Mouse (Mus musculus) right cerebral cortex, adult 18-20 months (tissue): Measurements from ENCODE around the gene Col24a1.

Source experiments
- DNase-seq: peaks from one replicate; pipeline ENCODE4 v3.0.0; 2022; ENCODE audit warnings: mixed read lengths

Col24a1 gene

GRCm38 (mm10) chr3:145292337-145293134 lies at the start of gene Col24a1:
Gene Col24a1 (plus strand): TSS chr3:145292472.
- peak; percentile 17 for DNase-seq

DNA sequence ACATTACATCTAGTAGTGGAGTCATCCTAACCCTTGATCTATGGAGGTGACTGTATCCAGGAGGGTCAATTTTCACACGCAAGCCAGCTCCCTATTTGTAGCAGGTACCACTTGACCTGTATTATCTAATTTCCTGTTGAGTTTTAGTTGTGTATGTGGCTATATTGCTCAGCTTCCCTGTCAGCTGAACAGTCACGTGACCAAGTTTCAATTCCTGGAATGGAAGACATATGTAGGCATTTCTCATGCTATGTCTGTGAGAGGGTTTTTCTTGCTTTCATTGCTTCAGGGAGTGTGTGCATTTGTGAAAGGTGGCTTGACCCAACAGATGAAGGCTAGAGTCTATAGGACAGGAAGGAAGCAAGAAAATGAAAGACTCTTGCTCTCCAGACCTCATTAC lies 44.2 kb upstream of the Col24a1 start:
- no peak for DNase-seq

GRCm38 (mm10) chr3:145253066-145253465 lies 39.2 kb upstream of the Col24a1 start:
- no peak for DNase-seq

- peak; percentile 43 for DNase-seq
Measured at GRCm38 (mm10) chr3:145254764-145255396, 37.4 kb upstream of the Col24a1 start.

- DNase-seq: no peak
Measured at GRCm38 (mm10) chr3:145256647-145257046, 35.6 kb upstream of the Col24a1 start.

GRCm38 (mm10) chr3:145259678-145260077 lies 32.6 kb upstream of the Col24a1 start:
- DNase-seq: no peak

- no peak for DNase-seq
Measured at GRCm38 (mm10) chr3:145263131-145263530, 29.1 kb upstream of the Col24a1 start.

DNA sequence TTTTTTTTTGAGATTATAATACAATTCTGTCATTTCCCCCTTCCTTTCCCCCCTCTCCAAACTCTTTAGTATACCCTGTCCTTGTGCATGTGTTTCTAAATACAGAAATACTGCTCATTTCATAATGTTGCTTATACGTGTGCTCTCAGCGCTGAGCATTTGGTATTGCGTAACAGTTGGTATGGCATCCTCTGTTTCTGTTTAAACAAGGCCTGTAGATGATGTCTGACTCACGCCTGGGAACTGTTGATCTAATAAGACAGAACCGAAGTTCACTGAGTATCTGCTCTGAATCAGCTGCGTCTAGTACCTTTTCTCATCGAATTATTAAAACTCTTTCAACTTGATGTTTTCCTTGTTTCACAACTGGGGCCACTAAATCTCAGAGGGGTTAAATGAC lies 24.2 kb upstream of the Col24a1 start:
- DNase-seq: peak; percentile 9

- no peak for DNase-seq
Measured at GRCm38 (mm10) chr3:145274191-145274590, 18.1 kb upstream of the Col24a1 start.

DNA sequence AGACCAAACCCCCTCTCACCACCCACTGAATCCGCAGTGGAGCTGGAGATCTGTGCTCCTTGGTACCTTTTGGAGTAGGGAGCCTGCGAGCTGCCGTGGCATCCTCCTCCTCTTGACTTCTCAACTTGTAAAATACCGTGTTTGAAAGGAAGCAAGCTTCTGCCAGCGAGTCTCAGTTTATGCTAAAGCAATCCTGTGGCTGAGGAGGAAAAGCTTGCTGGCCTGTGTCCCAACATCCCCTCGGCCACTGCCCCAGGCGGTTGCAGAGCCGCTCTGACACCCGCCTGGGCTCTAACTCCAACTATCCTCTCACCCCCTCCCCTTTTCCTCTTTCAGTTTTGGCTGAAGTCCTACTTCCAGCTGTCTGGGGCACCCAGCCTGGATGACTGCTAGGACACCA lies 935 bp downstream of the Col24a1 start:
- no peak for DNase-seq

GRCm38 (mm10) chr3:145293623-145294307 lies 1.5 kb downstream of the Col24a1 start:
- DNase-seq: no peak

DNA sequence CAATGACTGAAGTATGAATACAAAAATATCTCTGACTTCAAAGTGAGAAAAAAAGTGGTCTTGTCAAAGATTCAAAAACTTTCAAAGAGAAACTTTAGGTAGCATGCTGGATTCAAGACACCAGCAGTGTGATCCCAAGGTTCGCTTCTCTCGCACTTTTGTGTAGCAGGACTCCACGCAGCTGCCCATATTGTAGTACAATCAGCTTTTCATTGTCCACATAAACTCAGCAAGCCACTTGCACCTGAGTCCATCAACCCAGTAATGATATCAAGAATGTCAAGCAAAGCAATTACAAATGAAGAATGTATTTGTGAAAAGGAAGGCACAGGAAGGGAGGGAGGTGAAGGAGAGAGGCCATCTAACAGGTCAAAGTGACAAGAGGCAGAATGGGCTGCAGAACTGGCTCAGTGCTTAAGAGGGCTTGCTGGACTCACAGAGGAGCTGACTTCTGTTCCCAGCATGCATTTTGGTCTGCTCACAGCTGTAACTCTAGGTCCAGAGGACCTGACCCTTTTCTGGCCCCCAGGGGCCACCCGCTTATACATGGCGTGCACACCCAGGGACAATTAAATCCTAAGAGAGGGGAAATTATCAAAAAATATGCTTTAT lies 7.8 kb downstream of the Col24a1 start:
- no peak for DNase-seq

DNA sequence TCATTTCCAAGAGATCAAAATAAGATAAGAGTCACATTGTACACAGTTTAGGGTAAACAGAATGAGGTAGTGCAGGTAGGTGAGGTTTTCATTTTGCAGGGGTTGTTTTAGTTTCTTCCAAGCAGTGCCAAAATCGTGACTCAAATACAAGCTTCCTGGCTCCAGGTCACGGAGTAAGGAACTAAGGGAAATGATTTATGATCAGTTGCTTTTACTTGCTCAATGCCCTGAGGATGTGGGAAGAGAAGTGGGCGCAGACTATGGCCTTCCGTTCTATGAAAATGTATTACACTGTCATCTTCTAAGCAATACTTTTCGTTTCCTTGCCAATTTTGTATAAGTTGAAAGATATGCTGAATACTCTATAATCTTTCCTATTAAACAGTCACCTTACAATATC lies 13.0 kb downstream of the Col24a1 start:
- no peak for DNase-seq

- DNase-seq: no peak
Measured at GRCm38 (mm10) chr3:145307209-145307608, 14.9 kb downstream of the Col24a1 start.

- DNase-seq: no peak
Measured at GRCm38 (mm10) chr3:145320587-145321274, 28.5 kb downstream of the Col24a1 start.

DNA sequence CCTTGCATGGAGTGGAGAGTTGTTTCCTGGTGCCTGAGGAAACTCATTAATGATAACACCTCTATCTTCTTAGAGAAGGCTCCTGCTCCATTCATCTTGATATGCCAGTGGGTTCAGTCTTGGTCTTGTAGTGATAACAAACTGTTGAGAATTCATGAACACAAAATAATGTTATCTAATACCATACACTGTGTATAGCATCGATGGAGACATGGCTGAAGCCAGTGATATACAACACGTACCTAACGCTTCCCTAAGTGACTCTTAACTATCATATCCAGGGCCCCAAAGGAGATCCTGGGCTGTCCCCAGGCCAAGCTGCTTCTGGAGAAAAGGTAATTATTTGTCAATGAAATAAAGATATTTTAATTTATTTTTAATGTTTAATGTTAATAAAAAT lies 33.1 kb downstream of the Col24a1 start:
- no peak for DNase-seq

- DNase-seq: no peak
Measured at GRCm38 (mm10) chr3:145331642-145332041, 39.4 kb downstream of the Col24a1 start.

GRCm38 (mm10) chr3:145334046-145334445 lies 41.8 kb downstream of the Col24a1 start:
- no peak for DNase-seq

DNA sequence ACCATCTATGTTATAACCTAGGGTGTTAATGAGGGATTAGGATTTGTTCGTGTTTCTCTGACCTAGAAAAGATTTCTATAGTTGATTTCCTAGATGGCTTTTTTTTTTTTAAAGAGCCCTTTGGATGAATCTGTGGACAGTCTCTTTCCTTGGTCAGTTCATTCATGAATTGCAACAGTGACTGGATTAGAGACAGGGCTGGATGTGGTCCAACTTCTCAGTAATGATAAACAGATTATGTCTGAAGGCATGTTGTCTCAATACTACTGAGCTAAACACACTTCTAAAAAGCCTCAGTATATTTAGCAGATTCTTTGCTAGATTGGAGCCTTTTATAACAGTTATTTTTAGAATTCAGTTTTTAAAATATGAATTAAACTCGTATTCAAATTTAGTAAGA lies 44.9 kb downstream of the Col24a1 start:
- DNase-seq: no peak

GRCm38 (mm10) chr3:145339851-145340499 lies 47.7 kb downstream of the Col24a1 start:
- DNase-seq: no peak

GRCm38 (mm10) chr3:145348690-145349089 lies 56.4 kb downstream of the Col24a1 start:
- DNase-seq: no peak

- DNase-seq: no peak
Measured at GRCm38 (mm10) chr3:145353951-145354350, 61.7 kb downstream of the Col24a1 start.
